Mouse (Mus musculus): Measurements from ENCODE around the gene a. TPM values are rescaled to one million over a fixed set of nuclear protein-coding genes. Genes with fewer than 3 reads are reported as not detected.
"Not testable (repeated sequence)": the region's sequence is repeated elsewhere in the genome, so short reads cannot be mapped to it uniquely, and the experiment has no call there.

The a gene
- polyA plus RNA-seq, 1 experiment = not detected

DNA sequence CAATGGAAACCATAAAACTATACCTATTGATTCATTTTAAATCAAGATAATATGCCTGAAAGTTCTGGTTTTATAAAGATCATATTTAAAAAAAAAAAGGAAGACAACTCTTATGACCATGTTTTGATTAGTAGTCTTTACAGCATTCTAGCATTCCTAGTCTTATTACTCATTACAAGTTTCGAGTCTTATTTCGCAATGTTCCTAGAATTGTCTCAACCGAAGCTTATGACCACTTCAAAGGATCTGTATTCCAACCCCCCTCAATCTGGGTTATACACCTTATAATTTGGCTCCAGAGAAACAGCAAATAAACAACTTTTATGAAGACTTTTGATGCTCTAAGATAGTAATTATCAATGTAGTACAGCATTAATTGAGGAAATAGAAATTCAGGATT lies 110.9 kb downstream of the a start:
- no peak for TF ChIP-seq POLR2A (IDR thresholded peaks at IDR 0.05; ENCODE audit: insufficient read depth, low read depth, low read length)
- no peak overlapping the region for H3K27ac ChIP-seq (ENCODE audit: insufficient read depth, low read depth, low read length)
- H3K4me1 ChIP-seq (ENCODE audit: control insufficient read depth, insufficient read depth, low read length) = no peaks in the 10 kb centered on the region
- H3K4me3 ChIP-seq (ENCODE audit: insufficient read depth, low read depth, low read length) = no peak overlapping the region
- 79% methylated on average over 3 of the region's 3 CpGs for WGBS

- Histone ChIP-seq H3K4me3 (ENCODE audit: insufficient read depth, low read depth, low read length) (no peak overlapping the region), H3K27ac (ENCODE audit: insufficient read depth, low read depth, low read length) (no peak overlapping the region), H3K4me1 (ENCODE audit: control insufficient read depth, insufficient read depth, low read length) (no peaks in the 10 kb centered on the region)
- TF ChIP-seq CTCF (IDR thresholded peaks at IDR 0.05; ENCODE audit: insufficient read depth, low read depth, low read length) (no peak), POLR2A (IDR thresholded peaks at IDR 0.05; ENCODE audit: insufficient read depth, low read depth, low read length) (no peak)
- WGBS = 56% methylated on average over 2 of the region's 2 CpGs
Observed at GRCm38 (mm10) chr2:154905796-154906195, 114.6 kb downstream of the a start.

DNA sequence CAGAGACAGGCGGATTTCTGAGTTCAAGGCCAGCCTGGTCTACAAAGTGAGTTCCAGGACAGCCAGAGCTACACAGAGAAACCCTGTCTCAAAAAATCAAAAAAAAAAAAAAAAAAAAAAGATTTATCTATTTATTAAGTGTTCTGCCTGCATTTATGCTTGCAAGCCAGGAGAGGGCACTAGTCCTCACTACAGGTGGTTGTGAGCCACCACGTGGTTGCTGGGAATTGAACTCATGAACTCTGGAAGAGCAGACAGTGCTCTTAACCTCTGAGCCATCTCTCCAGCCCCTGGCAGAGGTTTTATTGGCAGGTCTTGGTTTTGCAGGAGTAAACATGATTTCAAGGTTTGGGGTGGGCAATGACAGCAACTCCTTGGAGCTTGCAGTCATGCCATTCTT lies 117.0 kb downstream of the a start:
- WGBS = 60% methylated on average over 2 of the region's 2 CpGs
- not testable (repeated sequence) for H3K4me3 ChIP-seq (ENCODE audit: insufficient read depth, low read depth, low read length); H3K4me1 ChIP-seq (ENCODE audit: control insufficient read depth, insufficient read depth, low read length); H3K27ac ChIP-seq (ENCODE audit: insufficient read depth, low read depth, low read length)

- H3K27ac ChIP-seq (ENCODE audit: insufficient read depth, low read depth, low read length) = no peak overlapping the region
- TF ChIP-seq CTCF (IDR thresholded peaks at IDR 0.05; ENCODE audit: insufficient read depth, low read depth, low read length) = no peak
- no peak for TF ChIP-seq POLR2A (IDR thresholded peaks at IDR 0.05; ENCODE audit: insufficient read depth, low read depth, low read length)
- H3K4me1 ChIP-seq (ENCODE audit: control insufficient read depth, insufficient read depth, low read length) = no peaks in the 10 kb centered on the region
- 81% methylated on average over 6 of the region's 6 CpGs for WGBS
- no peak overlapping the region for H3K4me3 ChIP-seq (ENCODE audit: insufficient read depth, low read depth, low read length)
Observed at GRCm38 (mm10) chr2:154909789-154910188, 118.6 kb downstream of the a start.

DNA sequence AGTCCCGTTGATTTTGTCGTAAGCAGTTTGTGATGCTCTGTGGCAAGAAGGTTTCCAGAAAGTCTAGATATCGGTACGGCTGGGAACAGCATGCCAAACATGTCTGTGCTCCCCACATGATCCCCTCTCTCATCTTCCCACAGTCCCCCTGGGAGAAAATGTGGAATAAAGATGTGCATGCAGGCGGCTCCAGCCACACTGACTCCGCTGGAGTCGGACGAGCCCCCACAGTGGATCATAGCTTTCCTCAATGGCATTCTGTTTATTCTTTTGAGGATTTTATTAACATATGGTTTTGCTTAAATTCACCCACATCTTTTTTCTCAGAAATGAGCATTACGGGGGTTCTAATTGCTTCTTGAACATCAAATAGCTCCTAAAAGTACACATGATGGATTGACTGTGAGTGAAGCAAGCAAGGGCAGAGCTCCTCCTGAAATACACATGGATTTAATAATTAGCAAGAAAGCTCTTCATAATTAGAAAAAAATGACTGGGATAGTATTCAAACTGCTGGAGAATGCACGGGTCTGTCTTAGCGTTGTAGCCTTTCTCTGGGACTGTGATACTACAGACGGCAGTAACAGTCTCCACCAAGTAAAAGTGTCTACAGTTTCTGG lies 124.8 kb downstream of the a start:
- TF ChIP-seq CTCF (IDR thresholded peaks at IDR 0.05; ENCODE audit: insufficient read depth, low read depth, low read length) = no peak
- TF ChIP-seq POLR2A (IDR thresholded peaks at IDR 0.05; ENCODE audit: insufficient read depth, low read depth, low read length) = no peak
- no peak overlapping the region for H3K27ac ChIP-seq (ENCODE audit: insufficient read depth, low read depth, low read length)
- no peaks in the 10 kb centered on the region for H3K4me1 ChIP-seq (ENCODE audit: control insufficient read depth, insufficient read depth, low read length)
- no peak overlapping the region for H3K4me3 ChIP-seq (ENCODE audit: insufficient read depth, low read depth, low read length)
- WGBS = 88% methylated on average over 12 of the region's 12 CpGs

- no peak for TF ChIP-seq CTCF (IDR thresholded peaks at IDR 0.05; ENCODE audit: insufficient read depth, low read depth, low read length)
- Histone ChIP-seq H3K4me1 (ENCODE audit: control insufficient read depth, insufficient read depth, low read length) (no peaks in the 10 kb centered on the region), H3K27ac (ENCODE audit: insufficient read depth, low read depth, low read length) (no peak overlapping the region), H3K4me3 (ENCODE audit: insufficient read depth, low read depth, low read length) (no peak overlapping the region)
- 14% methylated on average over 2 of the region's 2 CpGs for WGBS
Observed at GRCm38 (mm10) chr2:154916547-154916946, 125.3 kb downstream of the a start.

- 83% methylated on average over 13 of the region's 13 CpGs for WGBS
Observed at GRCm38 (mm10) chr2:154917866-154918641, 126.9 kb downstream of the a start.

DNA sequence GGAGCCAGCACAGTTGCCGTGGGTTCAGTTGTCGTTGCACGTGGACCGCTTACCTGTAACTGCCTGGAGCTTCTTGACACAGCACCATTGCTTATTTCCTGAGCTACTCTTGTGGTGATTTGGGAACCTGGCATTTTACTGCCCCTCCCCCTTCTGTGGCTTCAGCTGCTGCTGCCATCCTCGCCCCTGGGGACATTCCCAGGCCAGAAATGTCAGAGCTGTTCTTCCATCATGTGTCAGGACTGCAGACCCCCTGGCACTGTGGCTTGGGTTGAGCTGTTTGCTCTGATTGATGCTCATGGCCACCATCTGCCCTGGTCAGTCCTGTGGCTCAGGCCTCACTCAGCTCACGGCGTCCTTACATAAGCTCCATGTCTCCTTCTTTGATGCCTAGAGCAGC lies 129.7 kb downstream of the a start:
- no peak overlapping the region for H3K27ac ChIP-seq (ENCODE audit: insufficient read depth, low read depth, low read length)
- 94% methylated on average over 7 of the region's 7 CpGs for WGBS
- TF ChIP-seq POLR2A (IDR thresholded peaks at IDR 0.05; ENCODE audit: insufficient read depth, low read depth, low read length) (no peak), CTCF (IDR thresholded peaks at IDR 0.05; ENCODE audit: insufficient read depth, low read depth, low read length) (no peak)

More at GRCm38 (mm10) chr2:154917866-154918641, 126.9 kb downstream of the a start:
- no peak overlapping the region for H3K4me3 ChIP-seq (ENCODE audit: insufficient read depth, low read depth, low read length)
- H3K27ac ChIP-seq (ENCODE audit: insufficient read depth, low read depth, low read length) = no peak overlapping the region
- TF ChIP-seq CTCF (IDR thresholded peaks at IDR 0.05; ENCODE audit: insufficient read depth, low read depth, low read length) = no peak
- no peak for TF ChIP-seq POLR2A (IDR thresholded peaks at IDR 0.05; ENCODE audit: insufficient read depth, low read depth, low read length)
- no peaks in the 10 kb centered on the region for H3K4me1 ChIP-seq (ENCODE audit: control insufficient read depth, insufficient read depth, low read length)

GRCm38 (mm10) chr2:154922134-154922533 lies 130.9 kb downstream of the a start:
- not testable (repeated sequence) for H3K4me3 ChIP-seq (ENCODE audit: insufficient read depth, low read depth, low read length); H3K4me1 ChIP-seq (ENCODE audit: control insufficient read depth, insufficient read depth, low read length); H3K27ac ChIP-seq (ENCODE audit: insufficient read depth, low read depth, low read length)
- no CpG with 5 or more reads among the region's 4 CpGs for WGBS

More for the DNA sequence above, 129.7 kb downstream of the a start:
- Histone ChIP-seq H3K4me1 (ENCODE audit: control insufficient read depth, insufficient read depth, low read length) (peaks cover 2% of the 10 kb centered on the region), H3K4me3 (ENCODE audit: insufficient read depth, low read depth, low read length) (no peak overlapping the region)
